Mouse (Mus musculus) right cerebral cortex, postnatal 4 days (tissue): ENCODE measurements around the gene Minpp1.

Experiments
- DNase-seq: peaks from one replicate; pipeline ENCODE4 v3.0.0-alpha.2; 2022

Gene Minpp1

GRCm38 (mm10) chr19:32489166-32489895 is 3.8 kb downstream of the Minpp1 start:
- no peak for DNase-seq

DNA sequence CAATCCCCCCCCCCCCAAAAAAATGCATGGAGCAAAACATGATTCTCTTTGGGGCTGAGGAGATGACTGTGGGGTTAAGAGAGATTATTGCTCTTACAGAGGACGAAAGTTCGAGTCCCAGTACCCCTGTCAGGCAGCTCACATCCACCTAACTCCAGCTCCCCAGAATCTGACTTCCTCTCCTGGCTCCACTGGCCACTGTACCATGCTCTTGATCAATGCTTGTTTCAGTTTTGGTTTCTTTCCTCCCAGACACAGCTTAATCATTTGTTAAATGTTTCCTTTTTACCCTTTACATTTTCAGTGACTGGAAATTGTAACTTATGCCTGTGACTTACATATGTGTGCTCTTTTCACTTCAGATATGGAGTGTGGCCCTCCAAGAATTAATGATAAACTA is 5.4 kb downstream of the Minpp1 start:
- DNase-seq, result no peak

GRCm38 (mm10) chr19:32492339-32492738 is 6.8 kb downstream of the Minpp1 start:
- no peak for DNase-seq

GRCm38 (mm10) chr19:32492981-32493380 is 7.4 kb downstream of the Minpp1 start:
- no peak for DNase-seq

DNA sequence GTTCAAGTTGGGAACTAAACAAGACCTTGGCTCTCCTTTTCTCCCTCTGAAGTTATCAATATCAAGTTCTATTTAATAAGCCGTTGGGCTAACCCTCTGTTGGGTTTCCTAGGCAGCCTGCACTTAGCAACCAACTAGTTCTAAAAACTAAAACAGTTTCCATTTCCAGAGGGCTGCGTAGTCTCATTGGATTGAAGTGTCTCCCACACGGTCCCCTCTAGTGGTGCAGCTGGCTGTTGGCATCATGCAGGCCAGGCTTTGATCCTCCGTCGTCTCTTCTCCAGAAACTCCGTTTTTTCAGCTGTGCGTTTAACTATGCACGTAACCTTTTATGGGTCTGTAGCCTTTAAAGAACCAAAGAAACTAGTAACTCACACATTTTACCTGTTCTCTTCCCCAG is 7.9 kb downstream of the Minpp1 start:
- DNase-seq, result no peak

DNA sequence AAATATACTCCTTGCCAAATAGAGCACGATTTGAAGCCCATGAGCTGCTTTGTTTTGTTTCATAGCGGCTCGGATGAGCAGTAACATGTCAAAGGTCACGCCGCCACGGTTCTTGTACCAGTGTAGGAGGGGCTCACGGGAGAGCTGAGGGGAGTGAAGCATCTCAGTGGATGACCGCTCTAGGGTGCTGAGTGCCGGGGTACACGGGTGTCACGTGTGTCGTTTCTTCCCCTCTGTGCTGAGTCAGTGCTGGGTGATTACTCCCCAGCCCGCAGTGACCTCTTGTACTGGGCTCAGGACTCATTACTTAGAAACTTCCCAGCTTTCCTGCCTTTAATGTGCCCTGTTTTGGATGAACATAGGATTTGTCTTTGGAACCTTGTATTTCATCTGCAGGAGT is 9.0 kb downstream of the Minpp1 start:
- DNase-seq, result no peak

DNA sequence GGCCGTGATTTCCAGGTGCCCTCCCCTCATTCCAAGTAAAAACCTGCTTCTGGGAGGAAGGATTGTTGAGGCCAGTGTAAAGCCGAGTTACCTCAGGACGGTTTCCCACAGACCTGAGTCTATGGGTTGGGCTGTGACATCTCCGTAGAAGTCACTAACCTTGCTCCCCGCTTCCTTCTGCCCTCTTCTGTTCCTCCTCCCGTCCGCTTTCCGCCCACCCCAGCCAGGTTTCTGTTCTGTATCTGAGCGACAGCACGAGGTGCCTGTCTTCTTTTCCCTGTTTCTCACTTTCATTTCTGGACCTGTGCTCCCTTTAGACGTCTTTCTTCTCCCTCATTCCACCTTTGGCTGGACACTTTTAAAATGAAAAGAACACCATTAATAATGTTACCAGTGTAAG is 9.5 kb downstream of the Minpp1 start:
- DNase-seq, result no peak

DNA sequence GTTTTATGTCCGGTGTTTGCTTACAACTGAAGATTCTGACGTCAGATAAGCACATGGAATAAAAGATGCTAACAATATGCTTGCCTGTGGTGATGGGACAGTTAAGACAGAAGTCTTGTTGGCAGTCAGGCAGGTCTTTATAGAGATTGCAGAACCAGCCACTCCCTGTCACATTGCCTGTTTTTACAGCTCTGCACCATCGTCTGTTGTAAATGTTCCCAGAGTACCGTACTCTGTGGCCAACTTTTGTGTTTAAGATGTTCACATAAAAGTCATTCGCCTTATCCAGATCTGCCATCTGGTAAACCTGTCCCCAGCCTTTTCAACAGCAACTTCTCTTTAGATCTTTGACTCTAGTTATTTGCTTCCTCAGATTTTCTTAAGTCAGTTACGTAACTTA is 11.8 kb downstream of the Minpp1 start:
- no peak for DNase-seq

GRCm38 (mm10) chr19:32498002-32498401 is 12.4 kb downstream of the Minpp1 start:
- DNase-seq, result no peak

DNA sequence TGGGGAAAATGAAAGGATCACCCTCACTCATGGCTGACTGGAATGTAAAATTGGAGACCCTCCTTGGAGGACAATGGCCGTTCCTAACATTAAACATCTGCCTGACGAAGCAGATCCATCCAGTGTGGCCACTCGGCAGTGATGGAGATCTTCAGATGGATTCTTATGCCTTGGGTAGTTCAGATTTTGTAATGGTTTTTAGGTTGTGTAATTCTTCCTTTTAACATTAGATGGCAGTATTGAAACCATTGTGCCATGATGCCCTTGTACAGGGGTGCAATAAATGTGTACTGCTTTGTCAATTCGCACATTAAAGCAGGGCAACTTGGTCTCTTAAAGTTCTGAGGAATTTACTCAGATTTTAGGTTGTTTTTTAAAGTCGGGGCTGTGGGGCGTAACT is 15.8 kb downstream of the Minpp1 start:
- no peak for DNase-seq

DNA sequence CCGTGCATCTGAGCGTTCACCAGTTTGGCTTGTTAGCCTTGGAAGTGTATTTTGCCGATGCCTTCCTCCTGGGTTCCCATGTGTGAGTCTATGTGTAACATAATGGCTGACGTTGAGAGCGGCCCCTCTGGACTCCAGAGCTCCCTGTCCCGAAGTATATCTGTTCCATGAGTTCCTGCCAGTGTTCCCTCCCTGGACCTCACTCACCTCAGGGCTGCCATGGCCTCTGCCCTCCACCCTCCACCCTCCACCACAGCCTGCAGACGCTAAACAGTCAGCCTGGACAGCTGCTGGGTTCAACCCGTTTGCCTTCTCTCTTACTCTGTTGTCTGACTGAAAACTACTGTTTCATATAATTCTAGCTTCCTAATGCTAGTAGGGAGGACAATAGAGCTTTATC is 20.5 kb downstream of the Minpp1 start:
- no peak for DNase-seq

- no peak for DNase-seq
Observed at GRCm38 (mm10) chr19:32506514-32506913, 20.9 kb downstream of the Minpp1 start.

GRCm38 (mm10) chr19:32507100-32507499 is 21.5 kb downstream of the Minpp1 start:
- no peak for DNase-seq

DNA sequence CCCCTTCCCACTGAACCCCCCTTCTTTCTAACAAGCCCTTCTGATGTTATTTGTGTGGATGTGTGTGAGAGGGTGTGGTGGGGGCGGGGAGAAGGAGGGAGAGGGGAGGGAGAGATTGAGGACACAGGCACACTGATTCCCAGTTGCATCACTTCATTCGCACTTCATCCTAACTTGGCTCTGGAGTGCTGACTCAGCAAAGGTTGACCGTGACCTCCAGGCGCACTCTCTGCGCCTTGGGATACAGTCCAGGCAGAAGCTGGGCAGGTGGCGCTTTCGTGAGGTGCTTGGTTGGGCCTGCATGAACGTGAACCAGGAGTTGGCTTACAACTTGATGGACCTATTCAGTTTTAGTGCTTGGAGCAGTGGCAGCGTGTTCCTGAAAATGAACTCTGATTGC is 22.0 kb downstream of the Minpp1 start:
- DNase-seq, result no peak

DNA sequence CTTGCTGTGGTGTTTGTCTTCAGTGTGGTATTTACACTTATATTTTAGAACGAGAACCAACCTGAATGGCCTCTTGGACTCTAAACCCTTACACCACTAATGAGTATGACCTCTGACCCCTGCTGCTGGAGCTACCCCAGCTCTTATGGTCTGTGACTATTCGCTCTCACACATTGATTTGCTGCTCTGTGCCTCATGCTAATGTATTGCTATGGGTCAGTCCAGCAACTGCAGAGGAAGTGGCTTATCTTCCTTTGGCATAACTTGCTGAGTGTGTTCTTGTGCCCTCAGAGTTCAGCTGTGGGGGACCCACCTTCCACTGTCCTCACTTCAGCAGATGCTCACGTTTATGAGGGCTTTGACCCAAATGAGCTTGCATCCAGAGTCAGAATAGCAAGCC is 24.7 kb downstream of the Minpp1 start:
- DNase-seq, result no peak

GRCm38 (mm10) chr19:32510962-32511361 is 25.4 kb downstream of the Minpp1 start:
- no peak for DNase-seq

DNA sequence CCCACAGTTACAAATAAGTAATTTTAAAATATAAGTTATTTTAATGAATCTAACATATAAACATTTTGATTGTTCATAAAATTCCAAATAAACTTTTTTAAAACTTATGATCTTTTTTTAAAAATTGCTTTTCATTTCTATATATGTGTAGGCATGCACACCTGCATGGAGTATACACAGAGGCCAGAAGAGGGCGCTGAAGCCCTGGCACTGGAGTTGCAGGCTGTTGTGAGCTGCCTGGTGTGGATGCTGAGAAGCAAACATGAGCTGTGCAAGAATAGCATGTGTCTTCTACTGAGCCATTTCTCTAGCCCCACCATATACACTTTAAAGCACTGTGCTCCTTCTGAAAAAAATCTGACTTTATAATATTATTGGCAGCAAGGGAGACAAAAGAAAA is 26.9 kb downstream of the Minpp1 start:
- DNase-seq, result no peak

- no peak for DNase-seq
Observed at GRCm38 (mm10) chr19:32516575-32516974, 31.0 kb downstream of the Minpp1 start.

DNA sequence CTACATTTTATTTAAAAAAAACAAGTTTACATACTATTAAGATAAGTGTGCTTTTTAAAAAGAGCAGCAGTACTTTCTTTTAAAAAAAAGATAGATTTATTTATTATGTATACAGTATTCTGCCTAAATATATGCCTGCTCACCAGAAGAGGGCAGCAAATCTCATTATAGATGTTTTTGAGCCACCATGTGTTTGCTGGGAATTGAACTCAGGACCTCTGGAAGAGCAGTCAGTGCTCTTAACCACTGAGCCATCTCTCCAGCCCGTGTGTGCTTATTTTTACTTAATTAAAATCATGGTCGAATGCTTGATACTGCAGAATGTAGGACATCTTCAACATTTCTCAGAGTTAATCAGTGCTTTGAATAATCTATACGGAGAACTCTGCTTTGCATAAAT is 35.9 kb downstream of the Minpp1 start:
- DNase-seq, result no peak

- no peak for DNase-seq
Observed at GRCm38 (mm10) chr19:32522247-32522646, 36.7 kb downstream of the Minpp1 start.

DNA sequence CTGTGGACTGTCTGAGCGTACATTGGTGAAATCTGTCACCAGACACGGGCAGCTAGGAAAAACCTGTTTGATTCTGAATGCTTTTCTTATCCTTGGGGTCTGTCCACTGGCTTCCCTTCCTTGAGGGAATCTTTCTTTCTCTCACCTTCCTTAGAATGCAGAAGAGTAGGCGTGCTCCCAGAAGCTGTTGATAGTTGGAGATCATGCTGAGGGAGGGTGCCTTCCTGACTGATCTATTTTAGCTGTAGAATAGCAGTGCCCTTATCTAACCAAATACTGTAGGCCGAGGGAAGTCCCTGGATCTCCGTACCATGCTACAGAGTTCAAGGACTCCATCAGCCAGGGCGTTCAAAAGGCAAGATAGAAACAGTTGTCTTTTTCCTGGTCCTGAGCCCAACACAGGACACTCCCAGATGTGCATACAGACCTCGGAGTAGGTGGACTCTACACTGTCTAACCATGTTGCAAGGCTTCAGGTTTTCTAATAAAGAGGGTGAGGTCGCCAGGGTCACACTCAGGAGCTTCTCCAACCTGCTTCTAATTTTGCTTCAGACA is 37.3 kb downstream of the Minpp1 start:
- DNase-seq, result no peak

GRCm38 (mm10) chr19:32523769-32524515 is 38.4 kb downstream of the Minpp1 start:
- DNase-seq, result no peak

- DNase-seq, result no peak
Observed at GRCm38 (mm10) chr19:32524516-32524860, 38.9 kb downstream of the Minpp1 start.

- no peak for DNase-seq
Observed at GRCm38 (mm10) chr19:32527139-32527538, 41.6 kb downstream of the Minpp1 start.
